Mouse (Mus musculus): ENCODE measurements at regions not wholly inside any gene's neighbourhood (a gene's known extent, or its start where the extent isn't known, plus 50 kb on each side); places are given as distances from the start of the nearest gene placed in this dataset.
A peak's percentile ranks its signal among the peaks of the same experiment; 100 is the strongest.

GRCm38 (mm10) chr2:170228318-170228994 lies 80.6 kb upstream of the Zfp217 start:
- H3K4me3 ChIP-seq (ENCODE audit: insufficient read depth in 1 of 2, low read depth in 1 of 2, low read length in 2 of 2, poor library complexity in 1 of 2, severe bottlenecking in 1 of 2), result no peak overlapping the region
- in situ Hi-C loops (cut with MboI; ENCODE audit: low sequenced_read_pairs in 2 of 2, unreplicated experiment in 2 of 2), result no loop called here
- H3K36me3 ChIP-seq (ENCODE audit: control insufficient read depth, insufficient read depth, low read length, poor library complexity, severe bottlenecking), result no peaks in the 10 kb centered on the region
- no peak overlapping the region for H3K27ac ChIP-seq (ENCODE audit: insufficient read depth, low read depth, low read length, poor library complexity, severe bottlenecking)
- no peak for DNase-seq (ENCODE audit: low read depth, low spot score)
- TF ChIP-seq ZC3H11A (IDR thresholded peaks at IDR 0.05; ENCODE audit: borderline replicate concordance, low read depth, low read length), result peak; percentile 33; the same call in 1 of the 2 replicates
- no peak for TF ChIP-seq ZNF384 (IDR thresholded peaks at IDR 0.05; ENCODE audit: low read depth, low read length)
- H3K9ac ChIP-seq (ENCODE audit: insufficient read depth, low read depth, low read length, poor library complexity, severe bottlenecking), result no peak overlapping the region
- no peaks in the 10 kb centered on the region for H3K9me3 ChIP-seq (ENCODE audit: control insufficient read depth, insufficient read depth, low read depth, low read length)
- H3K4me1 ChIP-seq (ENCODE audit: control insufficient read depth in 2 of 2, insufficient read depth in 2 of 2, low read length in 2 of 2, poor library complexity in 1 of 2), result peaks cover 0 to under 1% of the 10 kb centered on the region in 2 experiments; a peak in 1 of 4 replicates

DNA sequence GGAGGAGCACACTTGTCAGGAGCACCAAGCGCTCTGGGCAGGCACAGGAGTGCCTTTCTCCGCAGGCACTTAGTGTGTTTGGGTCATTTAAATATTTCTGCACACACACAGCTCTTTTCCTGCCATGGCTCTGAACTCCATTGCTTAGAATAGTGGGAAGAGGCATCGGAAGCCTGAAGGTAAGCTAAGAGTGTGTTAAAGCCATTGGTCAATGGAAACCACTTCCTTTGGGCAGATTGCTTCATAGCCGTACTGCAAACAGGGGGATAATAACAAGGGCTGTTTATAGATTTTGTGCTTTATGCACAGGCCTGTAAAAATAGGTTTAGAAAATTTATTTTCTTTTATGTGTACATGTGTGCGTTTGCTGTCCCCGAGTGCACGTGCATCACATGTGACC lies 76.0 kb upstream of the Zfp217 start:
- DNase-seq (ENCODE audit: low read depth, low spot score), result no peak
- TF ChIP-seq CHD2 (IDR thresholded peaks at IDR 0.05; ENCODE audit: low read depth, low read length) (no peak), HCFC1 (IDR thresholded peaks at IDR 0.05; ENCODE audit: borderline replicate concordance, insufficient read depth, low read length) (no peak), ZC3H11A (IDR thresholded peaks at IDR 0.05; ENCODE audit: borderline replicate concordance, low read depth, low read length) (no peak), ZNF384 (IDR thresholded peaks at IDR 0.05; ENCODE audit: low read depth, low read length) (no peak), MAFK (IDR thresholded peaks at IDR 0.05; ENCODE audit: insufficient read depth, low read depth, low read length) (no peak)
- no peak overlapping the region for H3K9ac ChIP-seq (ENCODE audit: insufficient read depth, low read depth, low read length, poor library complexity, severe bottlenecking)
- no peak overlapping the region for H3K4me3 ChIP-seq (ENCODE audit: insufficient read depth in 1 of 2, low read depth in 1 of 2, low read length in 2 of 2, poor library complexity in 1 of 2, severe bottlenecking in 1 of 2)
- in situ Hi-C loops (cut with MboI; ENCODE audit: low sequenced_read_pairs in 2 of 2, unreplicated experiment in 2 of 2), result no loop called here
- no peaks in the 10 kb centered on the region for H3K36me3 ChIP-seq (ENCODE audit: control insufficient read depth, insufficient read depth, low read length, poor library complexity, severe bottlenecking)
- no peak overlapping the region for H3K27ac ChIP-seq (ENCODE audit: insufficient read depth, low read depth, low read length, poor library complexity, severe bottlenecking)
- H3K4me1 ChIP-seq (ENCODE audit: control insufficient read depth in 2 of 2, insufficient read depth in 2 of 2, low read length in 2 of 2, poor library complexity in 1 of 2), result peaks cover 6 to 9% of the 10 kb centered on the region in 2 experiments; a peak in 3 of 4 replicates
- H3K9me3 ChIP-seq (ENCODE audit: control insufficient read depth, insufficient read depth, low read depth, low read length), result no peaks in the 10 kb centered on the region

- H3K9me3 ChIP-seq (ENCODE audit: control insufficient read depth, insufficient read depth, low read depth, low read length), result no peaks in the 10 kb centered on the region
- no peak for DNase-seq (ENCODE audit: low read depth, low spot score)
- no peak overlapping the region for H3K27ac ChIP-seq (ENCODE audit: insufficient read depth, low read depth, low read length, poor library complexity, severe bottlenecking)
- H3K9ac ChIP-seq (ENCODE audit: insufficient read depth, low read depth, low read length, poor library complexity, severe bottlenecking), result no peak overlapping the region
- H3K4me1 ChIP-seq (ENCODE audit: control insufficient read depth in 2 of 2, insufficient read depth in 2 of 2, low read length in 2 of 2, poor library complexity in 1 of 2), result peaks cover 10 to 11% of the 10 kb centered on the region in 2 experiments; a peak in 3 of 4 replicates
- H3K4me3 ChIP-seq (ENCODE audit: insufficient read depth in 1 of 2, low read depth in 1 of 2, low read length in 2 of 2, poor library complexity in 1 of 2, severe bottlenecking in 1 of 2), result no peak overlapping the region
- no peaks in the 10 kb centered on the region for H3K36me3 ChIP-seq (ENCODE audit: control insufficient read depth, insufficient read depth, low read length, poor library complexity, severe bottlenecking)
- TF ChIP-seq ZNF384 (IDR thresholded peaks at IDR 0.05; ENCODE audit: low read depth, low read length) (no peak), MAFK (IDR thresholded peaks at IDR 0.05; ENCODE audit: insufficient read depth, low read depth, low read length) (no peak), HCFC1 (IDR thresholded peaks at IDR 0.05; ENCODE audit: borderline replicate concordance, insufficient read depth, low read length) (no peak), ZC3H11A (IDR thresholded peaks at IDR 0.05; ENCODE audit: borderline replicate concordance, low read depth, low read length) (no peak), CHD2 (IDR thresholded peaks at IDR 0.05; ENCODE audit: low read depth, low read length) (no peak)
- in situ Hi-C loops (cut with MboI; ENCODE audit: low sequenced_read_pairs in 2 of 2, unreplicated experiment in 2 of 2), result no loop called here
Measured at GRCm38 (mm10) chr2:170222819-170223218, 74.9 kb upstream of the Zfp217 start.

- no peak for DNase-seq (ENCODE audit: low read depth, low spot score)
- Histone ChIP-seq H3K9ac (ENCODE audit: insufficient read depth, low read depth, low read length, poor library complexity, severe bottlenecking) (no peak overlapping the region), H3K27ac (ENCODE audit: insufficient read depth, low read depth, low read length, poor library complexity, severe bottlenecking) (no peak overlapping the region), H3K9me3 (ENCODE audit: control insufficient read depth, insufficient read depth, low read depth, low read length) (no peaks in the 10 kb centered on the region), H3K36me3 (ENCODE audit: control insufficient read depth, insufficient read depth, low read length, poor library complexity, severe bottlenecking) (no peaks in the 10 kb centered on the region), H3K4me1 (ENCODE audit: control insufficient read depth in 2 of 2, insufficient read depth in 2 of 2, low read length in 2 of 2, poor library complexity in 1 of 2) (peaks cover 10 to 11% of the 10 kb centered on the region in 2 experiments; a peak in 3 of 4 replicates), H3K4me3 (ENCODE audit: insufficient read depth in 1 of 2, low read depth in 1 of 2, low read length in 2 of 2, poor library complexity in 1 of 2, severe bottlenecking in 1 of 2) (no peak overlapping the region)
- in situ Hi-C loops (cut with MboI; ENCODE audit: low sequenced_read_pairs in 2 of 2, unreplicated experiment in 2 of 2), result no loop called here
- TF ChIP-seq HCFC1 (IDR thresholded peaks at IDR 0.05; ENCODE audit: borderline replicate concordance, insufficient read depth, low read length) (no peak), ZNF384 (IDR thresholded peaks at IDR 0.05; ENCODE audit: low read depth, low read length) (no peak), MAFK (IDR thresholded peaks at IDR 0.05; ENCODE audit: insufficient read depth, low read depth, low read length) (no peak), CHD2 (IDR thresholded peaks at IDR 0.05; ENCODE audit: low read depth, low read length) (no peak), ZC3H11A (IDR thresholded peaks at IDR 0.05; ENCODE audit: borderline replicate concordance, low read depth, low read length) (no peak)
Measured at GRCm38 (mm10) chr2:170221994-170222535, 74.2 kb upstream of the Zfp217 start.
